Mouse (Mus musculus): ENCODE measurements around the gene Acvr1. TPM values are rescaled to one million over a fixed set of nuclear protein-coding genes. Genes with fewer than 3 reads are reported as not detected.

Gene Acvr1
- polyA plus RNA-seq, 1 experiment from 2014 or later, result 9.2 TPM

DNA sequence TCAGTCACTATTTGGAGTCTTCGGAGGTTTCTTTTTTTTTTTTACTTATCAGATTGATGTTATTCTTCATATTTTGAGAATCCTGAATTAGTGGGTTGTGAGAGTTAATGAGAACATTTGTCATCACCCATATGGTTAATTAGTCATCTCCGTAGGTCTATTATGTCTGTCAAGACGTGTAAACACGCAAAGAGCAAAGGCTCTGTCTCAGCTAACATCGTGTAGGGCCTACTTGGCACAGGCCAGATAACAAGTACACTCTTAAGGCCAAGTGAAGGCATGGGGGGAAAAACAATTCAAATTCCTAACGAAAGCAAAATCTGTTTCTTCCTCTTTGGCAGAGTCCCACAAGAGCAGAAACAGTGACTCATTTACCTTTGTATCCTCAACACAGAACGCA is 178.4 kb downstream of the Acvr1 start:
- H3K27ac ChIP-seq (replicated peaks), result no peak overlapping the region
- no peak overlapping the region for H3K4me2 ChIP-seq (replicated peaks)
- ATAC-seq (ENCODE audit: insufficient number of reproducible peaks, low FRiP score, low TSS enrichment, low read depth), result no peak
- H3K9me3 ChIP-seq (replicated peaks), result no peaks in the 10 kb centered on the region
- no peaks in the 10 kb centered on the region for H3K36me3 ChIP-seq
- H3K4me3 ChIP-seq (replicated peaks), result no peak overlapping the region
- no peaks in the 10 kb centered on the region for H3K4me1 ChIP-seq
- H3K9ac ChIP-seq, result no peak overlapping the region
- H3K27me3 ChIP-seq, result no peaks in the 10 kb centered on the region
- 80% methylated on average over 7 of the region's 7 CpGs for WGBS

GRCm38 (mm10) chr2:58380020-58380419 is 186.9 kb downstream of the Acvr1 start:
- H3K4me1 ChIP-seq, result no peaks in the 10 kb centered on the region
- 67% methylated on average over 5 of the region's 5 CpGs for WGBS

GRCm38 (mm10) chr2:58379475-58379874 is 187.5 kb downstream of the Acvr1 start:
- Histone ChIP-seq H3K4me2 (replicated peaks) (no peak overlapping the region), H3K4me1 (no peaks in the 10 kb centered on the region), H3K9ac (no peak overlapping the region), H3K9me3 (replicated peaks) (no peaks in the 10 kb centered on the region), H3K4me3 (replicated peaks) (no peak overlapping the region), H3K36me3 (no peaks in the 10 kb centered on the region), H3K27ac (replicated peaks) (no peak overlapping the region), H3K27me3 (no peaks in the 10 kb centered on the region)
- ATAC-seq (ENCODE audit: insufficient number of reproducible peaks, low FRiP score, low TSS enrichment, low read depth), result no peak
- WGBS, result 45% methylated on average over 1 of the region's 1 CpGs

More at GRCm38 (mm10) chr2:58380020-58380419, 186.9 kb downstream of the Acvr1 start:
- no peaks in the 10 kb centered on the region for H3K36me3 ChIP-seq
- H3K4me2 ChIP-seq (replicated peaks), result no peak overlapping the region
- H3K27me3 ChIP-seq, result no peaks in the 10 kb centered on the region
- no peak overlapping the region for H3K9ac ChIP-seq
- H3K4me3 ChIP-seq (replicated peaks), result no peak overlapping the region
- no peak overlapping the region for H3K27ac ChIP-seq (replicated peaks)
- no peaks in the 10 kb centered on the region for H3K9me3 ChIP-seq (replicated peaks)
- no peak for ATAC-seq (ENCODE audit: insufficient number of reproducible peaks, low FRiP score, low TSS enrichment, low read depth)

DNA sequence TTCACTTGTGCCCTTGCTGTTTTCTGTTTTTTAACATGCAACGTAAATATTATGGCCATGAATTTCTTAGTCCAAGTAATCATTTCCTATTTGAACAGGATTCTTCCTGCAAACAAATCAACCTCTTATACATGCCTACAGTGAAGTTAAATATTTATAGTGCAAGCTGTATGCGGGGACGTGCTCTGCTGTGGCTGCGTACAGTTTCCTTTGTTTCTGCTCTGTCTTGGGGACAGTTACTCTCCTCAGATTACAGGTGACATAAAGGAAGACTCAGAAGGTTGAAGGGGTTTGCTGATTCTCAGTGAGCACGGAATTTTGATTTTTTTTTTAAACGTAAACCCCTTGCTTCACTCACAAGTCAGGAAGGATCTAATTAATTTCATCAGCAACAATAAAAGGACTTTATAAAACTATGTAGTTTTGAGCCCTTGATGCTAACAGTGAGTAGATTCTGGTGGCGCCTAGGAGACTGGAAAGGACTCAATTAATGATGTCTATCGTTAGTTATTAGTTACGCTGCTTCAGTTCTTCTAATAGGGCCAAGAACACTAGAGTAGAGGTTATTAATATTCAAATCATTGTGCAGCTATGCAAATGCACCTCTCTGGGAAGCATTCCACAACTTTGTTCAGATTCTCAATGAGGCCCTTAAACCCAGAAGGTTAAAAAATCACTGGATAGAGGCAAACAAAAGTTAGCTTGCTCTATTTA is 189.4 kb downstream of the Acvr1 start:
- Histone ChIP-seq H3K9ac (no peak overlapping the region), H3K4me2 (replicated peaks) (no peak overlapping the region), H3K27me3 (no peaks in the 10 kb centered on the region), H3K36me3 (no peaks in the 10 kb centered on the region), H3K4me3 (replicated peaks) (no peak overlapping the region), H3K9me3 (replicated peaks) (no peaks in the 10 kb centered on the region), H3K4me1 (no peaks in the 10 kb centered on the region), H3K27ac (replicated peaks) (no peak overlapping the region)
- 69% methylated on average over 9 of the region's 9 CpGs for WGBS
- no peak for ATAC-seq (ENCODE audit: insufficient number of reproducible peaks, low FRiP score, low TSS enrichment, low read depth)

GRCm38 (mm10) chr2:58366196-58366595 is 200.8 kb downstream of the Acvr1 start:
- Histone ChIP-seq H3K9me3 (replicated peaks) (no peaks in the 10 kb centered on the region), H3K36me3 (no peaks in the 10 kb centered on the region), H3K9ac (no peak overlapping the region), H3K4me1 (no peaks in the 10 kb centered on the region), H3K4me2 (replicated peaks) (no peak overlapping the region), H3K27me3 (no peaks in the 10 kb centered on the region), H3K4me3 (replicated peaks) (no peak overlapping the region), H3K27ac (replicated peaks) (no peak overlapping the region)
- no peak for ATAC-seq (ENCODE audit: insufficient number of reproducible peaks, low FRiP score, low TSS enrichment, low read depth)
- 54% methylated on average over 3 of the region's 3 CpGs for WGBS

GRCm38 (mm10) chr2:58361361-58362046 is 205.5 kb downstream of the Acvr1 start:
- peaks cover 16% of the 10 kb centered on the region for H3K4me1 ChIP-seq
- ATAC-seq (ENCODE audit: insufficient number of reproducible peaks, low FRiP score, low TSS enrichment, low read depth), result no peak
- H3K27ac ChIP-seq (replicated peaks), result no peak overlapping the region
- H3K4me2 ChIP-seq (replicated peaks), result no peak overlapping the region
- peaks cover 12% of the 10 kb centered on the region for H3K27me3 ChIP-seq
- WGBS, result 92% methylated on average over 3 of the region's 3 CpGs
- no peak overlapping the region for H3K4me3 ChIP-seq (replicated peaks)
- no peak overlapping the region for H3K9ac ChIP-seq
- no peaks in the 10 kb centered on the region for H3K36me3 ChIP-seq
- H3K9me3 ChIP-seq (replicated peaks), result no peaks in the 10 kb centered on the region

GRCm38 (mm10) chr2:58358132-58358460 is 208.9 kb downstream of the Acvr1 start:
- H3K9ac ChIP-seq, result no peak overlapping the region
- H3K4me3 ChIP-seq (replicated peaks), result peak overlapping the region; percentile 59
- 12% methylated on average over 3 of the region's 3 CpGs for WGBS
- no peaks in the 10 kb centered on the region for H3K36me3 ChIP-seq
- peaks cover 12% of the 10 kb centered on the region for H3K27me3 ChIP-seq
- H3K4me2 ChIP-seq (replicated peaks), result peak overlapping the region; percentile 100
- peaks cover 16% of the 10 kb centered on the region for H3K4me1 ChIP-seq
- no peak overlapping the region for H3K27ac ChIP-seq (replicated peaks)
- H3K9me3 ChIP-seq (replicated peaks), result no peaks in the 10 kb centered on the region
- ATAC-seq (ENCODE audit: insufficient number of reproducible peaks, low FRiP score, low TSS enrichment, low read depth), result no peak

- Histone ChIP-seq H3K27me3 (peaks cover 12% of the 10 kb centered on the region), H3K9ac (peak within 1 kb of the TSS; percentile 35; the same call in 1 of the 2 replicates), H3K27ac (replicated peaks) (no peak within 1 kb of the TSS), H3K9me3 (replicated peaks) (no peaks in the 10 kb centered on the region), H3K36me3 (no peaks in the 10 kb centered on the region), H3K4me3 (replicated peaks) (peak within 1 kb of the TSS; percentile 59), H3K4me2 (replicated peaks) (peak within 1 kb of the TSS; percentile 100), H3K4me1 (peaks cover 16% of the 10 kb centered on the region)
- WGBS, result under 1% methylated on average over 51 of the region's 65 CpGs
- peak; percentile 78 for ATAC-seq (ENCODE audit: insufficient number of reproducible peaks, low FRiP score, low TSS enrichment, low read depth)
Measured at GRCm38 (mm10) chr2:58357414-58358131, 209.4 kb downstream of the Acvr1 start, which contains the start of gene Acvr1c. Gene Acvr1c (minus strand): TSS chr2:58357895.

- H3K36me3 ChIP-seq, result no peaks in the 10 kb centered on the region
- ATAC-seq (ENCODE audit: insufficient number of reproducible peaks, low FRiP score, low TSS enrichment, low read depth), result peak; percentile 39; the same call in 1 of the 2 replicates
- peak overlapping the region; percentile 59 for H3K4me3 ChIP-seq (replicated peaks)
- no peaks in the 10 kb centered on the region for H3K9me3 ChIP-seq (replicated peaks)
- peaks cover 12% of the 10 kb centered on the region for H3K27me3 ChIP-seq
- peaks cover 16% of the 10 kb centered on the region for H3K4me1 ChIP-seq
- H3K9ac ChIP-seq, result peak overlapping the region; percentile 35; the same call in 1 of the 2 replicates
- 0% methylated on average over 7 of the region's 7 CpGs for WGBS
- H3K27ac ChIP-seq (replicated peaks), result no peak overlapping the region
- peak overlapping the region; percentile 100 for H3K4me2 ChIP-seq (replicated peaks)
Measured at GRCm38 (mm10) chr2:58357068-58357413, 209.9 kb downstream of the Acvr1 start.

DNA sequence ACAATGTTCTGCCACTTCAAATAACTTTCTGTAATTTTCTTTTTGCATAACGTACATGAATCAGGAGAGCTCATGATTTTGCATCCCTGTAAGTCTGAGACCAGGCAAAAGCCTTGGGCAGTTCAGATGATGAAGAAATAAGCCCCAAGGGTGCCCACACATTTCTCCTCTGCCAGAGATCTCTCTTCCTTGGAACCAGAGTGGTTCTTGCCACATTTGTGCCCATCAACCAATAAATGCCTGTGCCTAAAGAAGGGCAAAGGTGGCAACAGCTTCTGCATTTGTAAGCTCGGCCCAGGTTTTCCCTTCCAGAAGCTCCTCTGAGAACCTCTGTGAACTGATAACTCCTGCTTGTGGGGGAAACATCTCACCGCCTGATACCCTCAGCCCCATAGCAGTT is 212.6 kb downstream of the Acvr1 start:
- Histone ChIP-seq H3K27ac (replicated peaks) (no peak overlapping the region), H3K9me3 (replicated peaks) (no peaks in the 10 kb centered on the region), H3K4me1 (peaks cover 16% of the 10 kb centered on the region), H3K4me3 (replicated peaks) (no peak overlapping the region), H3K36me3 (no peaks in the 10 kb centered on the region), H3K9ac (no peak overlapping the region), H3K4me2 (replicated peaks) (no peak overlapping the region), H3K27me3 (peaks cover 12% of the 10 kb centered on the region)
- WGBS, result 78% methylated on average over 3 of the region's 3 CpGs
- no peak for ATAC-seq (ENCODE audit: insufficient number of reproducible peaks, low FRiP score, low TSS enrichment, low read depth)

DNA sequence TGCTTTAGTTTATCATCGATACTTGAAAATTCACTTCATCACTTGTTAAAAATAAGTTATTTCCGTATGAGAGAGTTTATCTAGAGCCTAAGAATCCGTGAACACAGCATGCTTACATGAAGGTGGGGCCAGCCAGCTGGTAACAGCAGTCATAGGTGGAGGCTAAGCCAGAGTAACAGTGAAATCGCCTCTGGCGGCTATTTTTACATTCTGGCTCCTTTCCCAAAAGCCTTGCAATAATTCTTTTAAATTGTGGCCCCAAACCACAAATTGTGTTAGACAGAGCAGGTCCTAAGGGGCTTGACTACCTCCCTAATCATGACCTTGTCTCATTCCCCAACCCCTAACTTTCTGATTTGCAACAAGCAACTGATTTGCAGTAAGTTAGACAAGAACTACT is 214.1 kb downstream of the Acvr1 start:
- Histone ChIP-seq H3K9ac (no peak overlapping the region), H3K4me3 (replicated peaks) (no peak overlapping the region), H3K27ac (replicated peaks) (no peak overlapping the region), H3K4me1 (peaks cover 12% of the 10 kb centered on the region), H3K4me2 (replicated peaks) (no peak overlapping the region), H3K9me3 (replicated peaks) (no peaks in the 10 kb centered on the region), H3K27me3 (peaks cover 10% of the 10 kb centered on the region), H3K36me3 (no peaks in the 10 kb centered on the region)
- ATAC-seq (ENCODE audit: insufficient number of reproducible peaks, low FRiP score, low TSS enrichment, low read depth), result no peak
- 49% methylated on average over 5 of the region's 5 CpGs for WGBS

Measured in embryonic facial prominence, embryonic 15.5 days (tissue).